Mouse (Mus musculus) myocyte (in vitro differentiated cells): ENCODE results near the gene Ubxn2a.

Experiments
- E2F4 ChIP-seq: IDR thresholded peaks from one replicate; pipeline ENCODE4 v1.6.1; 2011; ENCODE audit warnings: mild to moderate bottlenecking, control low read depth, moderate library complexity; ENCODE audit not compliant: insufficient read depth
- MAX ChIP-seq: IDR thresholded peaks from one replicate; pipeline ENCODE4 v1.6.1; 2011; ENCODE audit warnings: low read depth, mild to moderate bottlenecking, control low read depth
- MYOD1 ChIP-seq, 3 experiments: IDR thresholded peaks; one replicate each; pipeline ENCODE4 v1.6.1; 2011; ENCODE audit warnings: control low read depth in 2 of 3, low read depth in 2 of 3, mild to moderate bottlenecking in 2 of 3, moderate library complexity in 1 of 3; ENCODE audit not compliant: insufficient read length in 2 of 3, control insufficient read depth in 1 of 3
- POLR2A ChIP-seq: IDR thresholded peaks from one replicate; pipeline ENCODE4 v1.6.1; 2011; ENCODE audit warnings: low read depth, mild to moderate bottlenecking, control low read depth, moderate library complexity; ENCODE audit not compliant: insufficient read length
- POLR2AphosphoS2 ChIP-seq: IDR thresholded peaks from one replicate; pipeline ENCODE4 v1.6.1; 2011; ENCODE audit warnings: low read depth, control low read depth; ENCODE audit not compliant: insufficient read length
- SRF ChIP-seq: IDR thresholded peaks from one replicate; pipeline ENCODE4 v1.6.1; 2011; ENCODE audit warnings: low read depth; ENCODE audit not compliant: control insufficient read depth, insufficient read length
- TCF12 ChIP-seq: IDR thresholded peaks from one replicate; pipeline ENCODE4 v1.6.1; 2011; ENCODE audit warnings: mild to moderate bottlenecking, control low read depth; ENCODE audit not compliant: poor library complexity, insufficient read depth, severe bottlenecking
- USF1 ChIP-seq: IDR thresholded peaks from one replicate; pipeline ENCODE4 v1.6.1; 2011; ENCODE audit warnings: low read depth, mild to moderate bottlenecking, control low read depth, moderate library complexity

DNA sequence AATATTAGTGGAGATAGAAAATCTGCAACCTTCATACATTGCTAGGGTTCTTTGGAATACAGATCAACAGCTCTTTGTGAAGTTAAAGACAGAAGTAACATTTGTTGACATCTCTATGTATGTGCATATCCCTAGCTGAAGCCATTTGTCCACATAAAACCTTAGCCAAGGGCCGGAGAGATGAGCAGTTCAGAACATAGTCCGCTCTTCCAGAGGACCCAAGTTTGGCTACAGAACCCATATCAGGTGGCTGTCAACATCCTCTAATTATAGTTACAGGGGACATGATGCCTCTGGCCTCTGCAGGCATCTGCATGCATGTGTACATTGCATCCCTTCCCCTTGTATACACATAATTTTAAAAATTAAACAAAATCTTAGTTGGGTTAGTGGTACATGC lies 18.3 kb downstream of the Ubxn2a start:
- TF ChIP-seq POLR2A (no peak), SRF (no peak), MAX (no peak), MYOD1 (IDR thresholded peaks at IDR 0.05; ENCODE audit: control insufficient read depth in 1 of 3, insufficient read length in 2 of 3, low read depth in 2 of 3) (no peak), E2F4 (no peak), USF1 (no peak), TCF12 (no peak), POLR2AphosphoS2 (no peak)
